Mouse (Mus musculus) kidney, postnatal 36 days (tissue): ENCODE measurements around the gene Abca2.
"Not testable (repeated sequence)": the region's sequence is repeated elsewhere in the genome, so short reads cannot be mapped to it uniquely, and the experiment has no call there.

Source experiments
- DNase-seq, 2 experiments: peaks; one replicate each; pipeline ENCODE4 v3.0.0; 2021 to 2022; ENCODE audit warnings: mixed read lengths in 2 of 2

The Abca2 gene

DNA sequence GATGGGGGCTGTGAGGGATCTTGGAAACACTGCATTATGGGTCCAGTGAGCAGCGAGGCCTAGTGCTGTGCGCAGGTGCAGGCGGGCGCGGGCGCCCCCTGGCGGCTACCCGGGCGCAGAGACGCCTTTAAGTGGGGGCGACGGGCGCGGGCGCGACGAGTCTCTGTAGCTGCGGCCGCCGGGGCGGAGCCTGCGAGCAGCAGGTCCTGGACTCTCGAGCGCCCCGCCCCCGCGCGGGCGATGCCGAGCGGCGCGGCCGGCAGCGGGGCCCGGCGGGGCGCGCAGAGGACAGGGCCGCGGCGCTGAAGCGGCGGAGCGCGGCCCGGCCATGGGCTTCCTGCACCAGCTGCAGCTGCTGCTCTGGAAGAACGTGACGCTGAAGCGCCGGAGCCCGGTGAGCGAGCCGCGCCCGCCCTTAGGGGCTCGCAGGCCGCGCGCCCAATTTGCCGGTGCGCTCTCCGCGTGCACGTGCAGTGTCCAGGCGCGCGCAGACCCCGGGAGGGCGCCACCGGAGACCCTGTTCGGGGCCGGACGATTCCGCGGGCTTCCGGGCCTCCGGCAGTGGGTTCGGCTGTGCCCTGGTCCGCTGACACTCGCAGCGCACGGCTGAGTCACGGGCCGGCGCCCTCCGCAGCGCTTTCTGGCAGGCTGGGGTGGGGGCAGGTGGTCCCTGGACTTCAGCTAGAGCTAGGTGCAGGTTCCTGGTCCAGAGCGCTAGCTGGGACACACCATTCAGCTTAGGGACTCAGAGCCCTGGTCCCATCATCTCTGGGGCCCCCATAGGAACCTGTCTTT is at the start of gene Abca2:
Abca2 (plus strand) TSS at position 262 of the 795 bp plus-strand sequence.
- peak; percentile 96 to 97 for DNase-seq

DNA sequence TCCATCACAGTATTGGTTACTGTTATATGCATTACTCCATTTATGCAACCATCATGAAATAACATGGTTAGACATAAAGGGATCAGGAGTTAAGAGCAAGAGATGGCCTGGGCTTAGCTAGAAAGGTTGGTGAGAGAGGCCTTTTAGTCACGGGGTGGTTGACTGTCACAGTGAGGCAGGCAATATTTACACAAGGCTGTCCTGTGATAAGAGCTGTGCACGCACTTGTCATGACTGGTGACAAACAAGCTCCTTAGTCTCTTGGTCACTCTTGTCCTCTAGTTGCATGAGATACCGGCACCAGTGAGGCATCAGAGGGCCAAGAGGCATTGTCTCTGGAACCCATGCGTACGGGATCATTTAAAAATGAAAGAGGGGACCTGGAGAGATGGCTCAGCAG is 44.0 kb upstream of the Abca2 start:
- no peak for DNase-seq

DNA sequence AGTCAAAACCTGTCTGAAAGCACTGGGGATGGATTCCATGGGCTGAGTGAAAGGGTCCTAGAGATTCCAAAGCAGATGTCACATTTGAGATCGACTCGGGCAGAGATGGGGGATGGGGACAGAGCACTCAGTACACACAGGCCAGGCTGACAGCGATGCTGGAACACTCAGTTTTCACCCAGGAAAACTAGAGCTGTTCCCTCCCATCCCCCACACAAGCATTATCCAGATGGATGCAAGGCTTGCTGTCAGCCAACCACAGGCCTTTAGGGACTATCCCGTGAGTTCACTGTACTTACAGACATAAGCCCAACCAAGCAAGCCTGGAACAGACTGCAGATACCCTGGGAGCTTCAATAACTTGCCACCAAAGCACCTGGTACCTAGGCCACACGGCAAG is 37.2 kb upstream of the Abca2 start:
- DNase-seq: no peak

DNA sequence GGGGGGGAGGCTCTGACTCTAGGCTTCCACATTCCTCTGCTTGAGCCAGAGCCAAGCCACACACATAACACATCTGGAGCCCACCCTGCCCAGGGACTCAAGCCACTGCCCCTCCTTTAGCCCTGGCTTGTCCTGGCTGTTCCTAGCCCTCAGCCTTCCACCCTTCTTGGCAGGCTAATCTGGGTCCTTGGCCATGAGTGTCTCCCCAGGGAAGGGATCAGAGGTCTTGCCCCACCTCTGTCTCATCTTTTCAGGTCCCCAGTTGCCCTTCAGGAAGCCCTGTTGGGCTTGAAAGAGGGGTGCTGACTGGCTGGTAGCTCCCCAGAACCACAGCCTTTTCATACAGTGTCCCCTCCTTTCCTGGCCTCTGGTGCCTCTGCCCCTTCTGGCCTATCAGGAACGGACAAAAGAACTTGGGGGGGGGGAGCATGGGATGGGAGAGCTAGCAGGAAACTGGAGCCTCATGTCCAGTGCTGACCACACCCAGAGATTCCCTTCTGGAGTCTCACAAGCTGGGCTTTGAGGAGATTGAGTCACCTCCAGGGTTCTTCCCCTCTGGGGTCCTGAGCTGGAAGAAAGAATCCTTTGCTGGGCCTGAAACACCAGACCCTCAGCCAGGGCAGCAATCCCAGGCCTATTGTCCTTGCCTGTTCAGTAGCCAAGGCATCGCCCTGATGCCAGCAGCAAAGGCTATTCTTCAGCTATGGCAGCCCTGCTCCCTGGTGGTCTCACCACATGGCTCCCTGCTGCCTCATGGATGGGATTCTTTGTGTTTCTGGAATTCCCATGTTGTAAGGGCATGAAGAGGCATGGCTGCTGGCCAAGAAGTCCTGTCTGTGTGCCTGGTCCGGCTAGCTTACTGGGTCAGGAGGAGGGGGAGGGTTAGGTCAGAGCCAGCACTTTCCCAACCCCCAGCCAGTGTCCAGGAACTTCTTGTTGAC is 34.0 kb upstream of the Abca2 start:
- DNase-seq: peak in 1 of 2 experiments; percentile 52

DNA sequence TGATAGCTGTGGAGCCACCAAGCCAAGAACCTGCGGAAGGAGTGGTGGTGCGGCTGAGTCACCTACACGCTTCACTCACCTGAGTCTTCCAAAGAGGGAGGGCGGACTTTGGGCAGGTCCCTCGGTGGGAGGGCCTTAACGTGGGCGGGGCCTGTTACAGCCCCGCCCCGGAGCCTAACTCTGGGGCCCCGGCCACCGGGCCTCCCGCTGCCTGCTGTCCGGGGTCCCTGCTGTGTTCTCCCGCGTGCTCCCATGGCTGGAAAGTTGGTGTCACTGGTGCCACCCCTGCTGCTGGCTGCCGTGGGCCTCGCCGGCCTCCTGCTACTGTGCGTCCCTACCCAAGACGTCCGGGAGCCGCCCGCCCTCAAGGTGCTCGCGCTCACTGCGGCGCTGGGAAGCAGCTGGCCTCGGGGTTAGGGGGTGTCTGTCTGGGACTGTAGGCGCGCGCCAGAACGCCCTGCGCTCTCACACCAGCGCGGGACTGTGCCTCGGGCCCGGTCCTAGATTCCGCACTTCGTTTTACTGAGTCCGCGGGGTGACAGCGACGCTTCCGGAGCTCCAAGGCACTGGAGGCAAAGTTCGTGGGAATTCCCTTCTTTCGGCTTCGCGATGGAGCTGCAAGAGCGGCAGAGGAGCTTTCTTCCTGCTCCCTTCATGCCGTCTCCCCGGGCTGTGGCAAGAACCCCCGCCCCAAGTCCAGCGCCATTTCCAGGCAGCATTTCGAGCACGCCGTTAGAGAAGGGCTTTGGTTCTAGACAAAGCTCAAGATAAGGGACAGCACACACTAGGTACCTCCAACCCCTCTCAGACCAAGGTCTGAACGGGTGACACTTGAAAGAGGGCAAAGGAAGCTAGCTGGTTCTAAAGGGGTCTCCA is 32.5 kb upstream of the Abca2 start, which contains the start of gene Entpd2:
Entpd2 (plus strand) TSS at position 154 of the 876 bp plus-strand sequence.
- DNase-seq: peak; percentile 63 to 80

DNA sequence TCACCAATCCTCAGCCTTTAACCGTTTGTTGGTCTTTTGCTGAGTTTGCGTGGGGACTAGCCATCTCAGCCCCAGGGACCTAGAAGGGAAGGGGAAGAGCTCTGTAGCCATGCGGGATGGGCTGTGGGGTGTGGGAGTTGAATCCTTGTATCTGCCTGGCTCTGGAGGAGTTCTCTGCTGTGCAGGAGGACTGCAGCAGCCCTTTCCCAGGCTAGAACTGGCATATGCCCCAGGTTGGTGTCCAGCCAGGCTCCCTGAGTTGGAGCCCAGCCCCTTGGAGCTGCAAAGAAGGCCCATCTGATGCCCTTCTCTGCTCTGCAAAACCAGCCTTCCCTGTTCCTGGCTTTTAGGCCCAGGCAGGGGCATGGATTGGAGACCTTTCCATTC is 31.9 kb upstream of the Abca2 start:
- no peak for DNase-seq

DNA sequence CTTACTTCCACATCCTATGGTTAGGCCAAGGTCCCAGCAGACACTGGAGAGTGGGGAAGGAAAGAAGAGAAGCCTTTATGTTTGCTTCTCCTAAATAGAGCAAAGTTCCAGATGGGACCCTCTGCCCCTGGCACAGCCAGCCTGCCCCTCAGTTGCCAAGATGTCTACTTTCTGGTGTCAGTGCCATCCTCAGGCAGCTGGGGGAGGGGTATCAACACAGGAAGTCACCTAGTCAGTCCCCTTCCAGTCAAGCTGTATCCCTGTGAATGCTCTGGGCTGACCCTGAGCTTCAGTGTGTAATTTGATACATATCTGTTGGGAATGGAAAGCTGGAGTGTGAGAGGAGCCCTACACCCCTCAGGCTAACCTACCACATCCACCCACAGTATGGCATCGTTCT is 31.5 kb upstream of the Abca2 start:
- DNase-seq: no peak

DNA sequence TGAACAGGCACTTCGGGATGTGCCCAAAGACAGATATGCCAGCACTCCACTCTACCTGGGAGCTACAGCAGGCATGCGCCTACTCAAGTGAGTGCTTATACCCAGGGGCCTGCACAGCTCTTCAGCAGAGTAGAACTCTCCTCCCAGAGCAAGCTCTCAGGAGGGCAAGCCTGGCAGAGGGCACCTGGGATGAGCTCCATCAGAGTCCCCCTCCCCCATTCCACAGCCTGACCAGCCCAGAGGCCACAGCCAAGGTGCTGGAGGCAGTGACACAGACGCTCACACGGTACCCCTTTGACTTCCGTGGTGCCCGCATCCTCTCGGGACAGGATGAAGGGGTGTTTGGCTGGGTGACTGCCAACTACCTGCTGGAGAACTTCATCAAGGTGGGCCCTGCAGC is 30.4 kb upstream of the Abca2 start:
- no peak for DNase-seq

DNA sequence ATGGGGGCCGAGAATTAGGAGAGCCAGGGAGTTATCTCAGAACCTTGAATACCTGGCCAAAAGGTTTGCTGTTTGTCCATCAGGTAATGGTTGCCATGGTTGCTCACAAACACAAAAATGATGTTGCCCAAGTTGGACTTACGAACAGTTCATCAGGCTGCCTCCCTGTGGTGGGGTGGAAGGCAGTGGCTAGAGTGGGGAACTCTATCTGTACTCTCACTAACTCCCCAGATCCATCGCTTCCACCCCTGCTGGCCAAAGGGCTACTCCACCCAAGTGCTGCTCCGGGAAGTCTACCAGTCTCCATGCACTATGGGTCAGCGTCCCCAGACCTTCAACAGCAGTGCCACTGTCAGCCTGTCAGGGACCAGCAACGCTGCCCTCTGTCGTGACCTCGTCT is 29.5 kb upstream of the Abca2 start, which contains the start of gene Npdc1:
Npdc1 (plus strand) TSS at position 301 of the 400 bp plus-strand sequence.
- DNase-seq: no peak

DNA sequence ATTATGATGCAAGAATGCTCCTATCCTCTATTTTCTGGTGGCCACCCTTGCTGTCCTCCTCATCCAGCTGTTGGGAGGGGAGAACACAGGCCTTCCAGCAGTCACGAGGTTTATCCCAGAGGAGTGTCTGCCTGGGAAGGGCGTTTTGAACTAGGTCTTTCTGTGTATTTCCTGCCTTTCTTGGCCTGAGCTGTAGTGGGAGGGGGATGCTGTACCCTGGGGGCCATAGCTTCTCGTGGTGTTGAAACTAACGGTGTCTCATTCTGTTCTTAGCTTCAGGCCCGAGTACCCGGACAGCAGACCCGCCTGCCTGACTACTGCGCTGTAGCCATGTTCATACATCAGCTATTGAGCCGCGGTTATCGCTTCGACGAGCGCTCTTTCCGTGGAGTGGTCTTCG is 28.2 kb upstream of the Abca2 start:
- no peak for DNase-seq

DNA sequence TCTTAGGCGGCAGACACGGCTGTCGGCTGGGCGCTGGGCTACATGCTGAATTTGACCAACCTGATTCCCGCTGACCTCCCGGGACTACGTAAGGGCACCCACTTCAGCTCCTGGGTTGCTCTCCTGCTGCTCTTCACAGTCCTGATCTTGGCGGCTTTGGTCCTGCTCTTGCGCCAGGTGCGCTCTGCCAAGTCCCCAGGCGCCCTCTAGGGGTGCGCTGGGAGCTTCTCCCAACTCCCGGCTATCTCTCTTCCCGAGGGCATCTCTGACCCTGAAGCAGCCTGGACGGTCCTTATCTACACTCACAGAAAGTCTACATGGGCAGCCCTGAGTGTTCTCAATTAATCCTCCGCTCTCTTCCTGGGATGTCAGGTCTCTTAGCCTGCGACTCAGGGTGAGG is 27.7 kb upstream of the Abca2 start:
- peak; percentile 72 to 88 for DNase-seq

DNA sequence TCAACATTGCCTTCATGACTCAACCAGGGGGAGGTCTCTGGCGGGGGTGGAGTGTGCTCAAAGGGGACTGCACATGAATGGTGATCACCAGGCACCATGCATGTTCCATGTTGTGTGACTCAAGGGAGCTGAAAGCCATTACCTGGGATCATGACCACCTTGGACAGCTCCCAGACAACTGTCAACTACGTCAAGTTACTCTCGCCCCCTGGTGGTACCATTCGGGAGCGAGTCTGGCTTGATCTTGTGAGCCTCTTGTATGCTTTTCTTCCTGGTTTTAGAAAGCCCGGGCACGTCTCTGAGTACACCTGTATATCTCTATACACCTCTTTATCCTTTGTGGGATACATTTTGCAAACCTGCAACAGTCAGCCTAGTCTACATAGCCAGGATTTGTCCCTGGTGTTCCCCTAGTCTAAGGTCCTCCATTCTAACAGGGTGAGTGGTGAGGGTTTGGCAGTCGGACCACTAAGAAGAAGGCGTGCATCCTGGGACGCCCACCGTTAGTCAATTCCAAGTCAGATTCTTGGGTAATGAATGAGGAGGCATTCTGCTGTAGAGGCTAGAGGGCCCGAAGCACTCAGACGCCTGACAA is 26.0 kb upstream of the Abca2 start:
- DNase-seq: peak; percentile 89 to 95

DNA sequence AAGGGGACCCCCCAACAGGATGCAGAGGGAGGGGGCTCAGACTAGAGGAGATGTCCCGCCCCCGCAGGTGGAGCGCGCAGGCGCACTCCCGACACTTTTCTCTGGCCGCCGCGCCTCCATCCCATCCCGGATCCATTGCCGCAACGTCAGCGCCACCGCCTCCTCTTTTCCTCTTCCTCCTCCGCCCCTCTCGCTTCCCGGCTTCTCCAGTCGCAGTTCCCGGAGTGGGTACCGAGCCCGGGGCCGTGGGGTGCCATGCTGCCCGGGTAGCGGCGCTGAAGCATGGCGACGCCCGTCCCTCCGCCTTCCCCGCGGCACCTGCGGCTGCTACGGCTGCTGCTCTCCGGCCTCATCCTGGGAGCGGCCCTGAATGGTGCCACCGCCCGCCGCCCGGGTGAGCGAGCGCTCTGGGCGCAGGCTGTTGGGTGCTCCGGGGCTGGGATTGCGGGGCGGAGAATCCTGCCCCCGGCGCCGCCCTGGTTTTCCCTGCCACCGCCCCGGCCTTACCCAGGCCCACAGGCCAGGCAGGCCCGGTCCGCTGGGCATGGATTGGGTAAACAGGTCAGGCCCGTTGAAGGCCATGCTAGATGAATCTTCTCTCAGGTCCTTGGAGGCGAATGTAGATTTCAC is 25.4 kb upstream of the Abca2 start:
- peak; percentile 76 to 80 for DNase-seq

DNA sequence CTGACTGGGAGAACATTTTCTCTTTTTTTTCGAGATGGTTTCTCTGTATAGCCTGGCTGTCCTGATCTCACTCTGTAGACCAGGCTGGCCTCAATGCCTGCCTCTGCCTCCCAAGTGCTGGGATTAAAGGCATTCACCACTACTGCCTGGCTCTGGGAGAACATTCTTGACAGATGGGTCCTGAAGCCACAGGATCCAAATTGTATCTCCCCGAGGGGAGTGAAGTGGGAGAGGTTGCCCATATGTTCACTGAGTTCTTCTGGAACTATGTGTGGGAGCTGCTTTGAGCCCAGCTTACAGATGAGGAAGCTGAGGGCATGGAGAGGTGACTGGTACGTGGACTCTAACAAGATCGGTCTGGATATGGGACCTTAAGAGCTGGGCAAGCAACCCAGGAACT is 24.5 kb upstream of the Abca2 start:
- no peak for DNase-seq

DNA sequence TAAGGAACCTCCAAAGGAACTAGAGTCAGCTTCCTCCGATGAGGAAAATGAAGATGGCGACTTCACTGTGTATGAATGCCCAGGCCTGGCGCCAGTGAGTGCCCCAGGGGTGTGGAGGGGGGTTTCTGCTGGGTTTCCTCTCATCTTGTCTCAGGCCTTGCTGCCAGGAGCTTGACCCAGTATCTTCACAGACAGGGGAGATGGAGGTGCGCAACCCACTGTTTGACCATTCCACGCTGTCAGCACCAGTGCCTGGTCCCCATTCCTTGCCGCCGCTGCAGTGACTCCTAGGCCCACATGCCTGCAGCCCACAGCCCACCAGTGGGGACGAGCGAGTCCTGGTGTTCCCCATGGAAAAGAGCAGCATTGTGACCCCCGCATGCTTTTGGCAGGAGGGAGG is 19.6 kb upstream of the Abca2 start:
- no peak for DNase-seq

DNA sequence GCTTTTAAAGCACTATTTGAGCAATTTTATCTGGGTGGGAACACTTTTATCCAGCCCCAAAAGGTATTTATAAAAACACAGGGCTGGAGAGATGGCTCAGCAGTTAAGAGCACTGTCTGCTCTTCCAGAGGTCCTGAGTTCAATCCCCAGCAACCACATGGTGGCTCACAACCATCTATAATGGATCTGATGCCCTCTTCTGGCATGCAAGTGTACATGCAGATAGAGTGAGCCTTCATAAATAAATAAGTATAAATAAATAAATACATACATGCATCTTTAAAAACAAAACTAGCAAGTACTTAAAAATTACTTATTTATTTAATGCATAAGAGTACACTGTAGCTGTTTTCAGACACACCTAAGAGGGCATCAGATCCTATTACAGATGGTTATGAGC is 15.1 kb upstream of the Abca2 start:
- not testable (repeated sequence) for DNase-seq

DNA sequence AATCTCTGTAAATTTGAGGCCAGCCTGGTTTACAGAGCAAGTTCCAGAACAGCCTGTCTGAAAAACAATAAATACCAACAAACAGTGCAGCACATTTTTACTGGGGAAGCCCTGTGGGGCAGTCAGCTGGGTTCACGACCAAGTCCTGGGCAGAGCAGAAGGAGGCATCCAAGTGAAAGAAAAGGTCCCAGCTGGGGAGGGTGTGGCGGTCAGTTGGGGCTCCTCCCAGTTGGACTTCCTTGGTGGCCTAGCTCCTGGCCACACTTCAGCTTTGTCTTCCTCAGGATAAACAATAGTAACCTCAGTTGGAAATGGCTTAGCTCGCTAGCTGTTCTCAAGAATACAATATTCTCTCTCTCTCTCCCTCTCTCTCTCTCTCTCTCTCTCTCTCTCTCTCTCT is 11.1 kb upstream of the Abca2 start:
- no peak for DNase-seq

DNA sequence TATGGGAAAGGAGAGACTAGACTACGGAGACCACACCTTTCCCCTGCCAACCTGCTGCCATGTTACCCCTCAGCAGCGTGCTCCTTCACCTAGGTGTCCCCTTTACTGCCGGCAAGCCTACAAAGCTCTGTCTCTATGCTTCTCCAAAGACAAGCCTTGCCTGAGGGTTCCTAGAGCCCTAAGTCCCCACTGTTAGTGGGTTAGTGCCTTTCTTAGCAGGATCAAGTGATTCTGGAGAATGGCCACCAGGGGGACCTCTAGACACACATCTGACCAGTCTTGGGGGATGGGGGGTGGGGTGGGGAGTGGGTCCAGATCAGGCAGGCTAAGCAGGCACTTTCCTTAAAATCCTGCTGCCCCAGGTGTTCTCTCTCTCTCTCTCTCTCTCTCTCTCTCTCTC is 6.6 kb upstream of the Abca2 start:
- peak; percentile 35 to 75 for DNase-seq

DNA sequence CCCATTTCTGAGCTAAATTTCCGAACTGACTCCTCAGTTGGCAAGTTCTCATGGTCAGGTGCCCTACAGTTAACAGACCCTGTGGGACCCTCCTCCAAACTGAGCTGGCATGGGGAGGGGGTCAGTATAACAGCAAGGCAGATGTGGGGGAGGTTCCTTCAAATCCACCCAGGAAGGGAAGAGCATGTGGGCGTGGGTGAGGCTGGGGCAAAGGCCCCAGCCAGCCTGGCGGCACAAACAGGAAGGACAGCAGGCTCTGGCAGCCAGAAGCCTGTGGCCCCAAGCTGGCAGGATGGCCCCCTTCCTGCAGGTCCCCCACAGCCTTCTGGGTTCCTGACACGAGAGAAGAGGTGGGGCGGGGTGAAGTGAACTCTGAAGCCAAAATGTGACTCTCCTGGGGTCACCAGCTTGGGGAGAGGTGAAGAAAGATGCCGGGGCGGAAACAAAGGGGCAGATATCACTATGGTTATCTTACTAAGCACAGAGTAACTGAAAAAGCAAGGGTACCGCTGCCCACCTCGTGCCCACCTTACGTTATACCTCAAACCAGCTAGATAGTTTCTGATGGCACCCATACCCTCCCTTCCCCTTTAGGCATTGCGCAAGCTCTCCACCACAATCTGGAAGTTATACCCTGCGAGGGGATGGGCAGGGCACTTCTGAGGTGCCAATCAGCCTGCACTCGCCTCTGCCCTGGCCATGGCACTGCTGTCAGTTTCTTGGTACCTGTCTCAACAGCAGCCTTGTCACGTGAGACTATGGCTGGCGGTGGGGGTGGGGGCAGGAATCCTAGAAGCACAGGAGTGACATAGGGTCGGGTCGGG is 5.7 kb upstream of the Abca2 start, which contains the start of gene Fut7:
Fut7 (plus strand) TSS at position 681 of the 824 bp plus-strand sequence.
- no peak for DNase-seq

DNA sequence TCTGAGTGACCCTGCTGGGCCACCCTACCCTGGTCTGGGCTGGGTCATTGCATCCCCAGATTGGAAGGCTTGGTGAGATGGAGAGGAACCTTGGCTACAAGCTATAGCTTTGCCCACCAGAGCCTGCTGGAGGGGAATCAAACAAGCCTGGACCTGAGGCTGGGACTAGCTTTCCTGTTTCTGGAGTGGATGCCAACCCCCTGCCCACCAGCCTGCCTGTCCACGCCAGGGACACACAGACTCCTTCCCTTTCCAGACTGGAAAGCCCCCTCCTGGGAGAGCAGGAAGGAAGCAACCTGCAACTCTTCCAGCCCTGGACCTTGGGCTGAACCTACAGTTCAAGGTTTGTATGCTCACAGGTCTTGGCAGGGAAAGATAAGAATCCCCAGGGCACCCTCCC is 4.9 kb upstream of the Abca2 start:
- no peak for DNase-seq

DNA sequence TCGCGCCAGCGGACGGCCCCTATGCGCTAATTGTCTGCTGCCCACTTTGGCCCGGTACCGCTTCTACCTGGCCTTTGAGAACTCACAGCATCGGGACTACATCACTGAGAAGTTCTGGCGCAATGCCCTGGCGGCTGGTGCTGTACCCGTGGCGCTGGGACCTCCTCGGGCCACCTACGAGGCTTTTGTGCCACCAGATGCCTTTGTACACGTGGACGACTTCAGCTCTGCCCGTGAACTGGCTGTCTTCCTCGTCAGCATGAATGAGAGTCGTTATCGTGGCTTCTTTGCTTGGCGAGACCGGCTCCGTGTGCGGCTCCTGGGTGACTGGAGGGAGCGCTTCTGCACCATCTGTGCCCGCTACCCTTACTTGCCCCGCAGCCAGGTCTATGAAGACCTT is 3.0 kb upstream of the Abca2 start:
- DNase-seq: no peak
